Mouse (Mus musculus) urinary bladder, postnatal 14 days (tissue): ENCODE results near the gene R3hdm4.

Experiments
- DNase-seq: peaks from one replicate; pipeline ENCODE4 v3.0.0; 2021; ENCODE audit warnings: low spot score

R3hdm4 gene

GRCm38 (mm10) chr10:79942988-79943387 lies 22.0 kb upstream of the R3hdm4 start:
- DNase-seq: no peak

DNA sequence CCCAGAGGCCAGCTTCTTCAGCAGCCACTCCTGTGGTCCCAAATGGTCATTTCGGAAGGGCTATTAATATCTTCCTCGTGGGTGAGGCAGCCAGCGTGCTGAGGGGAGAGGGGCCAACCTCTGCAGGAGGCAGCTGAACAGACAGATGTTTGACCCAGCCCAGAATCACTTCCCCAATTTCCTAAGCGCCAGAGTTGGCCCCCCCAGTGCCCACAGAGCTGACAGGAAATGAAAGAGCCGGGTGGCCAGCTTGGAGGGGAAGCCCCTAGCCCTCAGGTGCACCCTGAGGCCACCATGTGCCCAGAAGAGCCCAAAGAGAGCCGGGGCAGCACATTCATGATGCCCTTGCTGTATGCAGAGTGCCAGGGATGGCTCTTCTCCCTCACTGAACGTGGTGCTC lies 19.7 kb upstream of the R3hdm4 start:
- DNase-seq: no peak

DNA sequence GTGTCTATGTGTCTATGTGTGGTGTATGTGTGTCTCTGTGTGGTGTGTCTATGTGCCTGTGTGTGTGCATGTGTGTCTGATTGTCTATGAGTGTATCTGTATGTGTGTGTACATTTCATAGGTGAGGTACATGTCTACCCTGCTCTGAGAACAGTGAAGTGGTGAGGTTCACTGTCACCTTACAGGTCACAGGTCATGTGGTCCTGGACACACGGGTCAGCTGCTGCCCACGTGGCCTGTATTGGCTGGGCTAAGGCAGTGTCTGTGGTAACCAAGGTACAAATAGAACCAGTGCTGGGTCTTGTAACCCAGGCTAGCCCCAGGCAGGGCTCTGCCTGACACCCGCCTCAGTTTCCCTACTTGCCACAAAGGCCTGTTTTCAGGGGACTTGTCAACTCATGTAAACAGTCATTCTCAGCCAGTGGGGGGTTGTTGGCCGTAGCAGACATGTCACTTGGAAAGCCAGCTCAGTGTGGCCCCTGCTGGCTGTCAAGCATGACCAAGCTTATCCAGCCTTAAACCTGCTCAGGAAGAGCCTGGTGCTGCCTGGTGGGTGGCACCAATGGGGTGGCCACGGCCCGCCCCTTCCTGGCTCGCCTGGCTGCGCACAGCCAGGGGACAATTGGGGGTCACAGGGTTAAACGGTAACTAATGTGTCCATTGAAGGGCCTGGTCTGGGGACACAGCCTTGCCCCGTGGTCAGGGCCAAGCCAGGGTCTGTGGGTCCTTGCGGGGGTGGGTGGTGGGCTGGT lies 16.9 kb upstream of the R3hdm4 start:
- DNase-seq: no peak

GRCm38 (mm10) chr10:79936911-79937441 lies 16.0 kb upstream of the R3hdm4 start:
- peak; percentile 89 for DNase-seq

- DNase-seq: no peak
Observed at GRCm38 (mm10) chr10:79936284-79936910, 15.4 kb upstream of the R3hdm4 start.

- DNase-seq: no peak
Observed at GRCm38 (mm10) chr10:79934794-79935569, 14.0 kb upstream of the R3hdm4 start.

GRCm38 (mm10) chr10:79934272-79934721 lies 13.3 kb upstream of the R3hdm4 start:
- peak; percentile 80 for DNase-seq

DNA sequence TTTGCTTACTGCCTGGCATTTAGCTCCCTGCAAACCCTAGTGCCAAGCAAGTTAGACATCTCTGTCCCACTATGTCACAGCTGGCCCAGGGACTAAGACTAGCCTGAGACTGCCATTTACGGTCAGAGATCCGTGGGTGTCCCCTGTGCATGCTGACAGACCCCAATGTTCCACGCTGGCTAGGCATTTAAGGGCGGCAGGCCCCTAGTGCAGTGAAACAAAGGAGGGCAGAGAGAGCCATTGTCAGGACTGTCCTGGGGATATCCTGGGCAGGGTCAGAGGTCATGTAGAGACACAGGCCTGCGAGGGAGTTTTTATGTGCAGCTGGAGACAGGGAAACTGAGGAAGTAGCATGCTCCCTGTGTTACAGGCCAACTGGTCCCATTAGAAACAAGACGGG lies 12.9 kb upstream of the R3hdm4 start:
- no peak for DNase-seq

GRCm38 (mm10) chr10:79933145-79933679 lies 12.2 kb upstream of the R3hdm4 start:
- peak; percentile 56 for DNase-seq

DNA sequence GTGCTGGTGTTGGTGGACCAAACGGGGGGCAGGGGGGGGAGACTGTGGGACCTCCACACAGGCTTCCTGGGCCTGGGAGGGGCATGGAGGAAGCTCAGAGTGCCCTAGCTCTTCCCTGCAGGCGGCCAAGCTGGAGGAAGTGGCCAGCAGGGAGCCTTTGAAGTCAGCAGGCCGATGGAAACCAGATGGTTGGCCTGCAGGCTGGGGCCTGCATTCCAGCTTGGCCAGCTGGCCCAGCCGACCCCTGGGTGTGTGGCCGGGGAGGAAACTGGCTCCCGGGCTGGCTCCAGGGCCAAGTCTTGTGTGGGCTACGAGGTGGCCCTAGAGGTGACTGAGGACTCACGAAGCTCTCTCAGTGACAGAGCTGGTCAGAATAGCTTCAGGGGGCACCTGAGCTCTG lies 11.7 kb upstream of the R3hdm4 start:
- peak; percentile 72 for DNase-seq

DNA sequence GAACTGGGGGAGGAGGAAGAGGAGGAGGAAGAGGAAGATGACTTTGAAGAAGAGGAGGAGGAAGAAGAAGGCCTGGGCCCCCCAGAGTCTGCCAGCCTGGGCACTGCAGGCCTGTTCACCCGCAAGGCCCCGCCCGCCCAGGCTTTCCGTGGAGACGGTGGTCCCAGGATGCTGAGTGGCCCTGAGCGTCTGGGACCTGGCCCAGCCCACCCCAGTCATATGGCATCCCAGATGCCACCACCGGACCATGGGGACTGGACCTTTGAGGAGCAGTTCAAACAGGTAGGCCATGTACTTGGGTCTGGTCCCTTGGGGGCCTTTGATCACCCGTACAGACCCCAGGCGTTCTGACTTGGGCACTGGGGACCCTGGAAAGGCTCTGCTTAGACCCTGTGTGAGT lies 10.8 kb upstream of the R3hdm4 start:
- DNase-seq: no peak

GRCm38 (mm10) chr10:79930826-79931186 lies 9.8 kb upstream of the R3hdm4 start:
- DNase-seq: no peak

DNA sequence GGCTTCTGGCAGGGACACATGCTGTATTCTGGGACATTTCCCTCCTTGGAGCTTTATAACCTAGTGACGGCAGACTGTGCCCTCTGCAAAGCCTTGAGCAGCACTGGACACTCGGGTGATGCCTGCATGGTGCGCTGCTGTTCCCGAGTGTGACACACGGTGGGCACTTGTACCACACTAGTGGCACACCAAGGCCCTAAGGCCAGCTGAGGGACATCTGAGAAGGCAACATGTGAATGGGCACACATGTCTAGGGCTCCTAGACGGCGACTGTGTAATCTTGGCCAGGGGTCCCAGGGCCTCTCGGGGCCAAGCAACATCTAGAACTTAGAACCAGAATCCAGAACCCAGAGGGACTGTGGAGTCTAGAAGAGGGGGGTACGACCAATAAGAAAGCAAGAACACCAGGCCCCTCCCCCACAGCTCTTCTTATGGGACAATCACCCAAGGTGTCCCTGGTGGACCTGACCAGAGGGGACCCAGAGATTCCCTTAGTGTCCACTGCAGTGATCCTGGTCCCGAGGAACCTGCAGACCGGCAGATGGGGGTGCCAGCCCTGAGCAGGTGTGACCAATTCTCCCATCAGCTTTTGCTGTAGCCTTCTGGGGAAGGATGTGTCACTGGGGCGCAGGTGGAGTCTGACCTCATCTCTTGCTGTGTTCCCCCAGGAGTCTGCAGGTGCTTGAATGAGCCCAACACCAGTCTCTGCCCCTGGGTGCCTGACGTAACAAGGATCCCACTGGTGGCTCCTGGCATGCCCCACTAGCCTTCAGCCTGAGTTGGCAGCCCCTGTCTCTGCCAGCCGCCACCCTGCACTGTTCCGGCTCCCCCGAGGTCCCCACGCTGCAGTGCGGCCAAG lies 9.2 kb upstream of the R3hdm4 start:
- no peak for DNase-seq

GRCm38 (mm10) chr10:79928907-79929701 lies 8.1 kb upstream of the R3hdm4 start:
- DNase-seq: no peak

- DNase-seq: no peak
Observed at GRCm38 (mm10) chr10:79928030-79928694, 7.2 kb upstream of the R3hdm4 start.

DNA sequence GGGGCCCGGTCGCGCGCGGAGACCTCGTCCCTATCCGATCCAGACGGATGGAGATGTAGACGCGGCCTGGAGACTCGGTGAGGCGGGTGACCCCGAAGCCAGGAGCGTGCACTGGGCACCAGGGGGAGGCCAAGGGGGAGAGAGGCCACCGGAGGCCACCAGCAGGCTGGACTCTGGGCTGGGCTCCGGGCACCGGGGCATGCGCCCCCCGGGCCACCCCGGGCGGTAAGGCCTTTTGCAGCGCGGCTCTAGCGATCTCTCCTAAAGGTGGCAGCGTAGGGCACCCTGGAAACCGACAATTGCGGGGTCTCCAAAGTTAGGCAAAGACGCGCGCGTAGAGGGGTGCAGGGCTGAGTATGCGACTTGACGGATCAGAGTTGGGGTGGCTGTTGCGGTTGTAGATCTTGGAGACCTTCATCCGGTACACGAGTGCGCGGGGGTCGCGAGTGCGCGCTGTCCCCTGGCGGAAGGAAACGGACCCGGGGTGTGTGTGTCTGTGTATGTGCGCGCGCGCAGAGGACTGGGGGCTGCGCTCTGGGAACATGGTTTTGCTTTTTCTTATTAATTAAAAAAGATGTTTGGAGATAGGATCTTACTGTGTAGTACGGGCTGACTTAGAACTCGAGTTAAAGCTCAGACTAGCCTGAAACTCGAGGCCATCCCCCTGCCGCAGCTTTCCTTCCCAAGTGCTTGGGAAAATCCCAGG lies 6.5 kb upstream of the R3hdm4 start:
- peak; percentile 41 for DNase-seq

GRCm38 (mm10) chr10:79926491-79927323 lies 5.7 kb upstream of the R3hdm4 start, which contains the start of gene Arid3a:
Gene Arid3a (plus strand): TSS chr10:79927043.
- peak; percentile 91 for DNase-seq

- DNase-seq: no peak
Observed at GRCm38 (mm10) chr10:79925785-79926490, 4.9 kb upstream of the R3hdm4 start.
